Mouse (Mus musculus): ENCODE results near the gene Dock8.

DNA sequence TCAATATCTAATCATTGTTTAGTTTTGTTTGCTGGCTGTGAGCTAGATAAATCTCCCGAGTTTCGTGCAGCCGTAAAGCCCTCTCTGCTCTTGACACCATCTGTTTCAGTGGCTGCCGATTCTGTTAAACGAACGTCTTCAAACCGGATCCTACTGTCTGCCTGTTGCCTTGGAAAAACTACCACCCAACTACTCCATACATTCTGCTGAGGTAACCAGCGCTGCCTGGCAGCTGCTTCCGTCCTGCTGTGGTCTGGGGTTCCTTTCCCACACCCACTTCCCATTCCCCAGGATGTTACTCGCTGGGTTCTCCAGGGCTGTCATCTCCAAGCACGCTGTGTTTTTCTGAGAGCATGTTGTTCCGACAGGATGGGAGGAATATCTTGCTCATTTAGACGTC, 123.7 kb downstream of the Dock8 start:
- TF ChIP-seq CTCF (conservative IDR thresholded peaks at IDR 0.05; ENCODE audit: insufficient read depth, insufficient read length, low read depth, low read length) = no peak
- no peak for TF ChIP-seq POLR2A (IDR thresholded peaks at IDR 0.05; ENCODE audit: low read depth, low read length)
